Mouse (Mus musculus): ENCODE results near the gene Cald1. TPM values are rescaled to one million over a fixed set of nuclear protein-coding genes. Genes with fewer than 3 reads are reported as not detected.

Cald1 gene
- 57.6 and 60.7 TPM in 2 replicates for polyA plus RNA-seq (2012; rRNA removed)

DNA sequence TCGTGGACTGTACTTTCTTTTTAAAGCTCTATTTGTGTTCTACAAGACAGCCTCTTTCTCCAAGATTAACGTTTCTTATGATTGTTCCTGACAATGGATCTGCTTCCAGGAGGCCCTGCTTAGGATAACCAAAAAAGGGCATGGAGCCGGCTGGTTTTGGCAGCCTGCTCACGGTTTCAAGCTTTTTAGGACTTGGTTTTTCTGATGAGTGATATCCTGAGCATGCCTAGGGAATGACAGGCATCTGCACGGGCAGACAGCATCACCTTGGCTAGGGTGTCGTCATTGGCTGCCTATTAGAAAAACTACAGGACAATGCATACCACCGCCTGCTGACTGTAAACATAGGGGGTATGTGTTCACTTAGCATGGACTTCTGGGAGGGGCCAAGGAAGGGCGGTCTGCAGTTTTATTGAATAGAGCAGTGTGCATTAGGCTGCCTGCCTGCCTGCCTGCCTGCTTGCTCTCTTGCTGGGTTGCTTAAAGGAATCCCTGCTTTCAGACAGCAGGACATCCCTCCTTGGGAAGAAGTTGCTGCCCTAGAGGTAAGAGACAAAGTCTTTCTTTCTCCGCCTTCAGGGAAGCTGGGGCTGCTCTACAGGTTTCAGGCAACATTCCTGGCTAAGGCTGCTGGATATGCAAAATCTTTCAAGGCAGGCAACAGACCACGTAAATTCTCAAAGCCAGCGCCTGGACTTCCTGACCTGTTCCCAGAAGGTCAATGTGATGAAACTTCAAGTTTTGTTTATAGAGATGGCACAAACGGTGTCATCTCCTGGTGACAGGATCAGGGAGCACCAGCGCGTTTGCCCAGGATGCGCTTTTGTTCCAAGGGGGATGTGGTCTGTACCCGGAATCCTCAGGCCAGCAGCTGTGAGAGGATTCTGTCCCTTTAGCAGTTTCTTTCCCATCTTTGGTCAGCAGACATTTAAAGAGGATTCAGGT is at the start of gene Cald1:
Cald1 (plus strand) TSS at position 380 of the 945 bp plus-strand sequence.

DNA sequence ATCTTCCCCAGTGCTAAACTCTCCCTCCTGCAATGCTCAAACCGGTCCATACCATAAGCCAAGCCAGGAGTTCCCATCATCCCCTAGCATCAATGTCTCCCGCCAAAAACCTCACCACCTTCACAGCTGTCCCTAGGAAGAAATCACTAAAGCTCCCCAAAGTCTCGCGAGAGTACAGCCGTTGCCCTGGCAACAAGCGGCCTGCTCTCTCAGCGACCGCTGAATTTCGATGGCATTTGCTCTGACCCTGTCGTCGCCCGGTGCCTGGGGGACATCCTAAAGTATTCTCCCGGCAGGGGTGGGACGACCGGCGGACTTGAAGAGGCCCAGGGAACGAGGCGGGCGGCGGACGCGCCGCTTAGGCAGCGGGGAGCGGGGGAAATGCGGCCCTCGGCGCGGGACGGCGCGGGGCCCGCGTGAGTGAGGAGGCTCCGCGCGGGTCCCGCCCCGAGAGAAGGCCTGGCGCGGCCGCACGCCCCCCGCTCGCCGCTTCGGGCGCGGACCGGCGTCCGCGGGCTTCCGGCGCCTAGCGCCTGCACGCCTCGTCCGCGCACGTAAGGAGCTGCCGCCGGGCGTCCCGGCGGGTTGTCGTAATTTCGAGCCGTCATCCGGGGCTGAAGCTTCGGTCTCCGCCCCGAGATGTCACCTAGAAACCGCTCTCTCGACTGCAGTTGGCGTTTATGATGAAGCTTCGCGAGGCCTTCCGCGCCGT is 182.1 kb downstream of the Cald1 start, which contains the start of gene Agbl3:
Agbl3 (plus strand) TSS at position 202 of the 712 bp plus-strand sequence.

Other genes with a start within 250 kb of the Cald1 start
- gene Akr1b8, start 244.4 kb upstream of the Cald1 start, polyA plus RNA-seq (2012; rRNA removed), result 6.4 and 7.4 TPM in 2 replicates
- 10.6 and 11.0 TPM in 2 replicates for gene Akr1b10, start 214.3 kb upstream of the Cald1 start, polyA plus RNA-seq (2012; rRNA removed)
- 78.2 and 86.5 TPM in 2 replicates for gene Akr1b7, start 186.2 kb upstream of the Cald1 start, polyA plus RNA-seq (2012; rRNA removed)
- gene Bpgm, start 122.3 kb upstream of the Cald1 start, polyA plus RNA-seq (2012; rRNA removed), result 144 and 145 TPM in 2 replicates
- gene Agbl3, start 181.9 kb downstream of the Cald1 start, polyA plus RNA-seq (2012; rRNA removed), result 2.7 and 2.8 TPM in 2 replicates

All from liver, embryonic 18 days (tissue).